Mouse (Mus musculus) gastrocnemius, postnatal 25 days (tissue): ENCODE data around the gene Col12a1. TPM values are rescaled to one million over a fixed set of nuclear protein-coding genes. Genes with fewer than 3 reads are reported as not detected.

Experiments used
- DNase-seq: peaks from one replicate; pipeline ENCODE4 v3.0.0; 2022
- long read RNA-seq, 2 experiments: library from polyadenylated mRNA; stranded (forward); transcript quantifications; one replicate each; pipeline ENCODE4 v2.0.0; 2021
- total RNA-seq, 2 experiments: library from RNA; stranded (reverse); gene quantifications; 1 replicate in 1 of 2; 2 replicates in 1 of 2; pipeline ENCODE4 v1.2.3; 2021

The Col12a1 gene
- total RNA-seq, result 10 to 100 TPM in 1 of 2 experiments, 1 to 10 TPM in 1; 8.8 to 20.8 TPM
- long read RNA-seq, experiment 1, partial matches to known transcripts, result 1 of 1 reads
- long read RNA-seq, experiment 1, other reads (novel, unspliced or antisense), result 0 of 1 reads
- long read RNA-seq, experiment 2, partial matches to known transcripts, result 4 of 5 reads
- long read RNA-seq, experiment 2, other reads (novel, unspliced or antisense), result 1 of 5 reads

DNA sequence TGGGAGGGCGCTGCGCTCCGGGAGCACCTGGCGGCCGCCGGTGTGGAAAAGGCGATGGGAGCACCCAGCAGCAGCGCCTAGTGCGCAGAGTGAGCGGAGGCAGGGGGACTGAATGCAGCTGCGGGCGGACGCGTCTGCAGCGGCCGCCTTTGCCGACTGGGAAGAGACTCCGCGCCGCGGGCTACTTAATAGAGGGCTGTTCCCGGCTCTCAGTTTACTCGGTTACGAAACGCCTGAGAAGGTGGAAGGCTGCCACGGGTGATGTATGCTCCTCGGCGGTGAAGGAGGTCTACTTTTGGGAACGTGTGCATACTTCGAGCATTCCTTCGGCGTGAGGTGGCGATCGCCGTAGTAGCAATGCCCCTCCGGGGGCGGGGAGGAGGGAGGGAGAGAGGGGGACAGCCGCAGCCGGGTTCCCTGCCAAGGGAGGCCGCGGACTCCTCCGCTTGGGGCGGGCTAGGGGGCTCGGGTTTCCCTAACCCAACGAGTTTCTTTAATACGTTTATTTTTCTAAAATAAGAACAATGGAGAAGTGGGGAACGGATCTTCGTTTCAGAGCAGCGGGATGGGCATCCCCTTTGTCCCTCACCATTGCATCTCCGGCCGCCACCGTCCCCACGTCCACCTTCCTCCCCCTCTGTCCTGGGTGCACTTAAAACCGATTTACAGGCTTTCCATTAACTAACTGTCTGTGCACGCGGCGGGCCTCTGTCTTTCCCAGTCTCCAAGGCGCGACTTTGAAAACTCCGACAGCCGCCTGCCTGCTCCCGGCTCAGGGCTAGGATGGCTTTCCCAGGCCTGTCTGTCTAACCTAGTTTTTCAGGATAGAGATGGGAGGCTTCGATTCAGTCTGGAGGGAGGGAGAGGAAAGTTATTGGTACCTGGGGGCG lies at the start of gene Col12a1:
TSS of gene Col12a1 (minus strand) at position 351 of the 890 bp plus-strand sequence.
- peak; percentile 75 for DNase-seq

DNA sequence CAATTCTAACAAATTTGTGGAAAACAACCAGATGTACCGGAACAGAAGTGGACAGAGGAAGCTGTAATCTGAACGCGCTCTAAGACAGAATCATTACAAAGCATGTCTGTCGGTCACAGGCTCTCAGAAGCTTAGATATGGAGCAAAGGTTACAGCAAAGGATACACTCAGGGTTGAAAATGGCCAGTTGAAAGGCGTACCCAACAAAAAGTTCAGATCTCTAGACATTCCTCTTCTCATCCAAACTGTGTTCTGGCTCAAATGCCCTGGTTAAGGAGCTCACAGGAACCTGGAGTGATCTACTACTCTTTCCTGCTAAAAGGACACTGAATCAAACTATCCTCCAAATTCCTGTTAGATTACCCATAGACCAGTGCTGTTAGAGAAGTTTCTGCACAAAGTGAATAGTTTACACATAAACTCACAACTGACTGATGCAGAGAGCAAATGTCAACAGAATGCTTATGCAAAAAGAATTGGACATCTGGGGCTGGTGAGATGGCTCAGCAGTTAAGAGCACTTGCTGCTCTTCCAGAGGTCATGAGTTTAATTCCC lies 48.4 kb upstream of the Col12a1 start:
- DNase-seq, result no peak

DNA sequence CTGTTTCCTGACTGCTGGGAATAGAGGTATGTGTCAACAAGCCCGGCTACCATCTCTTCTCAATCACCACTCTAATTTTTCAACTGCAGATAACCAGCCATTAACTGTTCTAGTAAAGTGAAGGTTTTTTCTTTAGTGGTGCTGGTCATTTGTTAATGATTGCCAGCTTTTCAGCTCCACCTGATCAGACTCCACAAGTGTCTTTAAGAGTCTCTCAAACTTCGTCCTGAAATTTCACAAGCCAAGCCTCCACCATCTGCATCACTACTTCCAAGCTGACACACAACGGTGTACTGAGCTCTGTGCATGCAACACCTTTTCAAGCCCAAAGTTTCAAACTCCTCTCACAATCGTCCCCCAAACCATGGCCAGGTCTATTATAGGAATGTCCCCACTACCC lies 46.7 kb upstream of the Col12a1 start:
- no peak for DNase-seq

DNA sequence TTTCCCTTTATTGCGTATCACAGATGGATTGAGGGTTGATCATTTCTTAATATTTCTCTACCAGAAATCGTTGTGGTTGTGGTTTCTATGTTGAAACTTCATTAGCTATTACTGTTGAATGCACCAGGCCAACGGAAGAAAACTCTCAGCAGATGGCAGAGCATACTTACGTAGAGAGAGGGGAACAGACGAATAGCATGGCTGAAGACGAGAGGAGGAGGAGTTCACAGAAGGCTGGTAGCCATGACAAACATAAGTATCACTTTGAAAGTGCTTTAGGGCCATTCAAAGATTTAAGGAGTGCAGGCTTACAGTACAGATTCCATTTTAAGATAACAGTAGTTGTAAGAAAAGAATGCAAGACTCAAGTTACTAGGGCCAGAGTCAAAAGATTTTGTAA lies 43.9 kb upstream of the Col12a1 start:
- no peak for DNase-seq

DNA sequence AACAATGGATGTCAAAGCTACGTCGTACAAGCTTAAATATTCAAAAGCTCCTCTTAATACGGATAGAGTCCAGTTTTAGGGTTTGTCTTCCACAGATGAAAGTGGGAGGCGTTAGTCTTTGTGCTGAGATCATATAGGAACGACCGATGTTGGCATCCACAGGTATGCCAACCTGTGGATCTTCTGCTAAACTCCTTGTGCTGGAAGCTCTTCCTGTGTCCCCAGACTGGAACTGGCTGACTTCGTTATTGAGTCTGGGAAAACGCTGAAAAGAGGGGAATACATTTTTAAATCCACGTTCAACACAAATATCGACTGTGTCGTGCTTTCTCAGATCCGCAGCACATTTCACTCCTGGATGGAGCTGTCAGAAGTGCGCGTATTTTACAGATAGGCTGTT lies 41.4 kb upstream of the Col12a1 start:
- DNase-seq, result no peak

DNA sequence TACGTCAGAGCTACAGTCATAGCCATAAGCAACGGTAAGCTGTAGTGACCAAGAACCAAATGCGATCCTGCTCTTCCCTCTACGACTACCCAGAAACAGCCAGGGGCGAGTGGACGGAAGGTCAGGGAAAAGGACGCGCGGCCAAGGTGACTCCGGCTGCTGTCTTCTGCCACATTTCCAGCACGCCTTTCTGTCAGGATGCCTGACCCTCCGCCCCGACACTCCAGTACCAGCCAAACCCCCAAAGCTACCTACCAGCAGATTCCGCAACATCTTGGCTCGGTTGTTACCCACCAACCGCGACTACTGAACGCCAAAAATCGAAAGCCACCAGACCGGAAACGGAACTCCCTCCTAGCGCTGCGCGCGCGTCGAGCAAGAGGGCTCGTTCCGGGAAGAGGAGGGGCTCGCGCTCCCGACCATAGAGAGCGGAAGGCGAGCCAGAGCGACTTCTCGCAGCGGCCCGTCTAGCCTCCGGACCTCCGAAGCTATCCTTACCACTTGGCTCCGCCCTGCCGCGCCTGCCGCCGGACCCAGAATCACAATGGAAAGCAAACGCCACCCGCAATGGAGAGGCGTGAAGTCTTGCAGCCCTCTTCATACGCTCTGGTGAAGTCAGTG lies 40.9 kb upstream of the Col12a1 start, which contains the start of gene Cox7a2:
TSS of gene Cox7a2 (minus strand) at position 494 of the 621 bp plus-strand sequence.
- DNase-seq, result peak; percentile 96

DNA sequence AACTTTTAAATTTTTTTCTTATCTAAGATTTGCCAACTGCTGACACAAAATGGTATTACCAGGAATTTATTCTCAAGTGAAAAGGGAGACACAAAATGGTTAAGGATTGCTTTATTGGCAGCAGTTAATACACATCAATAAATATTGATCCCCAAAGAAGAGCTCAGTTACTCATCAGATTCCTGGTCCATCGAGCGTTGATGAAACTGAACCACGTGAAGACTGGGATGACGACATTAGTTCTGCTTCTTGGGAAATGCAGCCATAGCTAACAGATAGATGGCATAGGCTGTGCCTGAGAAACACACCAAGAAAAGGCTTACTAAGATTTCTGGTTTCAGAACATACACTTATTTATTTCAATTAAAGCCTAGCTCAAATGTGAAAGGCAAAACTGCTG lies 36.7 kb upstream of the Col12a1 start:
- no peak for DNase-seq

- no peak for DNase-seq
These were observed 33.2 kb upstream of the Col12a1 start for GRCm38 (mm10) chr9:79751846-79752245.

GRCm38 (mm10) chr9:79750709-79751108 lies 32.1 kb upstream of the Col12a1 start:
- no peak for DNase-seq

GRCm38 (mm10) chr9:79745036-79745435 lies 26.4 kb upstream of the Col12a1 start:
- DNase-seq, result no peak

DNA sequence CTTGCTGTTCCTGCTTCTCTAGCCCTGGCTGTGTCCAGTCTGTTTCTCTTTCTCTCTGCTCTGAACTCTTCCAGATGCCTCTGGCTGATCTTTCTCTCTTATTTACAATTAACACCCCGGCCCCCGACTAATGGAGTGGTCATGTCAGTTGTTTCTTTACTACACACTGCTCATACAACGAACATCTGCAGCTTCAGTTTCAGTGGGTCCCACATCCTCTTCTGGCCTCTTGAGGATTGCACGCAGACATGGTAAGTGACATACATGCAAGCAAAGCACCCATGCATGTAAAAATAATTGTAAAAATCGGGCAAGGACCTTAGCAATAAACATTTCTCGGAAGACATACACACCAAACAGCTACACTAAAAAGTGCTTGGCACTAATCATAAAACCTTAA lies 17.0 kb upstream of the Col12a1 start:
- DNase-seq, result no peak

GRCm38 (mm10) chr9:79730301-79730700 lies 11.7 kb upstream of the Col12a1 start:
- no peak for DNase-seq

- DNase-seq, result no peak
These were observed 4.5 kb upstream of the Col12a1 start for GRCm38 (mm10) chr9:79723090-79723489.

- DNase-seq, result no peak
These were observed 2.4 kb upstream of the Col12a1 start for GRCm38 (mm10) chr9:79721056-79721455.

DNA sequence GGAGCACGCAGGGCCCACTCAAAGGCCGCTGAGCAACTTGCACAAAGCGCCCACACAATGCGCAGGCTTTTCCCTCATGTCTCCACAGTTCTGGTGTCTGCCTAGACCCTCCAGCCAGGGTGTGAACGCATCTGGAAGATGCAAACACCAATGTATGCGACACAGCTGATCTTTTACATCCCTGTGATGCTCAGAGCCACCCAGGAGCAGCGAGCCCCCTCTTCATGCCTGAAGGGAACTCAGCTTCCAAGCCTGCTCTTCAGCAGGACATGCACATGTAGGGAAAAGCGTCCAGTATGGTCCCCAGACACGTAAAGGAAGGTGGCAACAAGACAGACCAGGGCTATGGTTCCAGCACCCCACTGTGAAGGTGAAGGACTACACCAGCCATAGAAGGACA lies 1.5 kb upstream of the Col12a1 start:
- no peak for DNase-seq

DNA sequence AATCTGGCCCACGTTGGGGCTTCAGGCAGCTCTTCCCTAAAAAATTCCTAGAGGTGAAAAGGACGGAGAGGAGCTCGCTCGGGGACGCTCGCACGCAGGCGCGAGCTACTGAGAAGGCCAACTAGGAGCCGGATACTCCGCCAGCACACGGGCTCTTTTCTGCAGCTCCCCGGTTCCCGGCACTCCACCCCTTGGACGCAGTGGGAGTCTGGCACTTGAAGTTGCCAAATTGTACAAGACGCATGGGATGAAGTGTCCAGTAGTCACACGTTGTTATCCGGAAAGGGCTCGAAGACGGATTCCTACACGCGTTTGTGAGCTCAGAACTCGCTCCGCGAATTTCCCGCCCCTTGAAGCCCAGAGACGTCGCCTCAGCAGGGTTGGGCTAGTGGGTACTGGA lies 820 bp upstream of the Col12a1 start:
- DNase-seq, result peak; percentile 58

DNA sequence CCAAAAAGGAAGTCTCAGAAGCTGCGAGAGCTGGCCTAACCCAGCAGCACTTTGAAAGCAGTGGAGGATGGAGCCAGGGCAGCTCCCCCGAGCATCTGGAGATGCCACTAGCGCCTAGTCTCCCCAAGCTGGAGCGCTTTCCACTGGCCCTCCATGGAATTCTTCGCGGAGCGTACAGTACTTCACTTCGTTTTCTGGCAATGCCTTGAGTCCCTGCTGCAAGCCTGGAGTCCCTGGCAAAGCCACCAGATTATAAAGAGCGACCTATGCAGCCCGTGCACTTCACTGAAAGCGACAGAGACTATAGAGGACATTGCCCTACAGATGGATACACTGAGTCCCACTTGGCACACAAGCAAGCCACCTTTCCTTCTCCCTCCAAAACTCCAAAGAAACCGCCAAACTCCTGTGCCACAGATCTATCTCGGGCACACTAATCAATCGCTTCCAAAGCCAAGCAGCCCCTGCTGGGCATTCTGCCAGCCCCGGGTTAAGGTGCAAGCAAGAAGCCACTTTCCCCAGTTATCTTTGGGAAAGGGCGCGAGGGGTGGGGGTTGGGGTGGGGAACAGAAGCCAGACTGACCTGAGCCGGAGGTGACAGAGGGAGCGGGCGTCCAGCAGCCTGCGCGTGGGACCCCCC lies 675 bp downstream of the Col12a1 start:
- DNase-seq, result peak; percentile 26

GRCm38 (mm10) chr9:79716909-79717835 lies 1.5 kb downstream of the Col12a1 start:
- DNase-seq, result peak; percentile 31

GRCm38 (mm10) chr9:79716496-79716895 lies 2.1 kb downstream of the Col12a1 start:
- no peak for DNase-seq

DNA sequence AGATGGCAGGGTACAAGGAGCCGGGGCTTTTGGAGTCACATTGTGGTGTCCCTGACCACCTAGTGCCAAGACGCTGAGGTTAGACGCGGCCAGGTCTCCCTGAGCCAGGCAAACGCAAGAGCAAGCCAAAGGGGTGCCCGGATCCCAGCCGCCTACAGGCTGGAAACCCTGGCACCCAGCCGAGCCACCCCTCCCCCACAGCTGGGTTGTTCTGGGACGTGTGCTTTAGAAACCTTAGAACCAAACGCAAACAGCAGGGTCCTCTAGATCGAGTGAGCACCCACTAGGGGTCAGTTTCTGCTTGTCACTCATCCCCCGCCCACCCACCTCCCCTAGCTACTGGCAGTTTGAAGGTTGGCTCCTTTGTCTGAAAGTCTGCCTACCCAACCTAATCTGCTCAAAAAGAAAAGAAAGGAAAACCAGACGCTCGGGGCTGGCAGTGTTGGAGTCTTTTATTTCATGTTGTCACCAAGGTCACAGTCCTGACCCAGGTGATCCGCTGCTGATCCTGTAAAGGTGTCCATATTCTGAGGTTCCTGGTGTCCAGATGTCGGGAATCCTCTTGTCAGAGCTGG lies 4.1 kb downstream of the Col12a1 start:
- DNase-seq, result peak; percentile 51
